Mouse (Mus musculus) central nervous system, embryonic 11.5 days (tissue): ENCODE measurements around the gene Ppfia1. TPM values are rescaled to one million over a fixed set of nuclear protein-coding genes. Genes with fewer than 3 reads are reported as not detected.

Experiments
- polyA plus RNA-seq: library from polyadenylated mRNA; depleted of rRNA; stranded (reverse); fragments of >200 nt; gene quantifications from 2 replicates; pipeline ENCODE4 v1.2.3, GENCODE M21; 2012; rRNA removed

The Ppfia1 gene
- 50.8 and 53.4 TPM in 2 replicates for polyA plus RNA-seq

GRCm38 (mm10) chr7:144553237-144554122, at the start of gene Ppfia1:
Gene Ppfia1, minus strand, starts transcription at chr7:144553729.

GRCm38 (mm10) chr7:144582284-144582980, 28.9 kb upstream of the Ppfia1 start, which contains the start of gene Fadd:
Gene Fadd, minus strand, starts transcription at chr7:144582463.

GRCm38 (mm10) chr7:144470545-144471059, 82.9 kb downstream of the Ppfia1 start, which contains the start of gene Cttn:
Gene Cttn, minus strand, starts transcription at chr7:144471009.

Other genes starting within 250 kb of the Ppfia1 start
- 186 and 322 TPM in 2 replicates for gene Cttn, start 82.7 kb downstream of the Ppfia1 start, polyA plus RNA-seq
- 8.8 and 9.5 TPM in 2 replicates for gene Fadd, start 28.7 kb upstream of the Ppfia1 start, polyA plus RNA-seq
- gene Ano1, start 198.2 kb upstream of the Ppfia1 start, polyA plus RNA-seq = 14.8 and 15.5 TPM in 2 replicates